ENCODE assay signal across 15 mouse cellular contexts in genomic region chr16:4029371-4029841, GRCm38 (mm10). TPM values are rescaled to one million over a fixed set of nuclear protein-coding genes. Genes with fewer than 3 reads are reported as not detected.
DNase-seq lines count a peak whose midpoint lies in the region; ATAC-seq lines count a peak whose summit lies in the region.
"Had no signal": no experiment of that assay in that cellular context is flagged by ENCODE, and none has a peak within 500 bp of the region (broad histone marks: within the 10 kb centered on the region; RNA-seq: fewer than 3 reads in every experiment).

No protein-coding gene starts in this region.

- no peak for ATAC-seq in monocyte, adult 5-6 weeks (replicated peaks; ENCODE audit: insufficient number of reproducible peaks, low FRiP score, low TSS enrichment, poor library complexity, severe bottlenecking)
- ATAC-seq: CD4-positive, CD25-positive, alpha-beta regulatory T cell, adult 4 months; lung, postnatal 0 days had no signal

- DNase-seq in ovary, adult 18-20 months (ENCODE audit: low spot score), result peak; percentile 8
- no peak for DNase-seq in ovary, postnatal 10 days (ENCODE audit: low spot score)
- DNase-seq in kidney, adult 18-20 months, result peak; percentile 85
- peak; percentile 91 to 98 for DNase-seq in kidney, postnatal 25 days
- no peak for DNase-seq in layer of hippocampus, adult 9-10 months (ENCODE audit: low spot score)
- DNase-seq in thymus, postnatal 10 days (ENCODE audit: low spot score in 2 of 2), result no peak
- DNase-seq: cerebellum, adult 11-12 months; heart, postnatal 36 days; right cerebral cortex, postnatal 4 days; thymus, postnatal 36 days had no signal

RNA-seq across cellular contexts. Expression of gene Dnase1, which starts 7.3 kb away (rescaled TPM):
- 0.29 TPM in 1 of 3 replicates, not detected in the others for total RNA-seq in monocyte, adult 5-6 weeks (2017)
- total RNA-seq: heart, adult 8-10 months; heart, postnatal 36 days; left cerebral cortex, adult 8-10 months had no signal

RNA-seq across cellular contexts. Expression of gene Slx4, which starts 25.8 kb away (rescaled TPM):
- total RNA-seq in monocyte, adult 5-6 weeks (2017), result 18.3 to 53.4 TPM (median 21.9 TPM) in 3 replicates

RNA-seq across cellular contexts. Expression of gene Trap1, which starts 48.2 kb away (rescaled TPM):
- 29.8 to 50.5 TPM (median 41.3 TPM) in 3 replicates for total RNA-seq in monocyte, adult 5-6 weeks (2017)

RNA-seq across cellular contexts. Expression of gene Nlrc3, which starts 53.0 kb away (rescaled TPM):
- 9.6 to 50.1 TPM (median 14.0 TPM) in 3 replicates for total RNA-seq in monocyte, adult 5-6 weeks (2017)

Comparison
In these comparisons a context has a peak if more than half of its experiments do, and no peak if none do; other contexts are left out.
1. DNase-seq: peak in ovary, adult 18-20 months (single experiment), kidney, adult 18-20 months (single experiment) and kidney, postnatal 25 days (2 of 2); none in ovary, postnatal 10 days (single experiment), layer of hippocampus, adult 9-10 months (single experiment) and thymus, postnatal 10 days (0 of 2).